Mouse (Mus musculus) forebrain, embryonic 12.5 days (tissue): ENCODE measurements at regions not wholly inside any gene's neighbourhood (a gene's known extent, or its start where the extent isn't known, plus 50 kb on each side); places are given as distances from the start of the nearest gene placed in this dataset.
"Not testable (repeated sequence)": the region's sequence is repeated elsewhere in the genome, so short reads cannot be mapped to it uniquely, and the experiment has no call there.

Experiments
- ATAC-seq: fragments of 200-750 bp; cut with Nextera tagmentation; 2 replicates; pipeline ENCODE4 v1.8.0; 2017; ENCODE audit warnings: moderate TSS enrichment; ENCODE audit not compliant: low FRiP score
- H3K27ac ChIP-seq: fragments of 300-500 bp; sonication (generic); 2 replicates; pipeline ENCODE4 v1.5.1; 2016; ENCODE audit warnings: mild to moderate bottlenecking
- H3K27me3 ChIP-seq: fragments of 300-500 bp; sonication (generic); 2 replicates; pipeline ENCODE4 v1.6.1; 2016; ENCODE audit warnings: mild to moderate bottlenecking
- H3K36me3 ChIP-seq: fragments of 300-500 bp; sonication (generic); replicated peaks from 2 replicates; pipeline ENCODE4 v1.6.1; 2016; ENCODE audit warnings: mild to moderate bottlenecking
- H3K4me1 ChIP-seq: fragments of 300-500 bp; sonication (generic); 2 replicates; pipeline ENCODE4 v1.6.1; 2016
- H3K4me2 ChIP-seq: fragments of 300-500 bp; sonication (generic); 2 replicates; pipeline ENCODE4 v1.6.1; 2016; ENCODE audit warnings: mild to moderate bottlenecking, moderate library complexity
- H3K4me3 ChIP-seq: fragments of 300-500 bp; sonication (generic); replicated peaks from 2 replicates; pipeline ENCODE4 v1.5.1; 2016; ENCODE audit warnings: mild to moderate bottlenecking
- H3K9ac ChIP-seq: fragments of 300-500 bp; sonication (generic); 2 replicates; pipeline ENCODE4 v1.6.1; 2016; ENCODE audit warnings: mild to moderate bottlenecking
- H3K9me3 ChIP-seq: fragments of 300-500 bp; sonication (generic); 2 replicates; pipeline ENCODE4 v1.6.1; 2016
- WGBS: fragments of 180-500 bp; shearing (Covaris S2); methylation state at CpG from one replicate; pipeline ENCODE4 v1.1.7; 2016; 5-methylcytosine and 5-hydroxymethylcytosine counted together

DNA sequence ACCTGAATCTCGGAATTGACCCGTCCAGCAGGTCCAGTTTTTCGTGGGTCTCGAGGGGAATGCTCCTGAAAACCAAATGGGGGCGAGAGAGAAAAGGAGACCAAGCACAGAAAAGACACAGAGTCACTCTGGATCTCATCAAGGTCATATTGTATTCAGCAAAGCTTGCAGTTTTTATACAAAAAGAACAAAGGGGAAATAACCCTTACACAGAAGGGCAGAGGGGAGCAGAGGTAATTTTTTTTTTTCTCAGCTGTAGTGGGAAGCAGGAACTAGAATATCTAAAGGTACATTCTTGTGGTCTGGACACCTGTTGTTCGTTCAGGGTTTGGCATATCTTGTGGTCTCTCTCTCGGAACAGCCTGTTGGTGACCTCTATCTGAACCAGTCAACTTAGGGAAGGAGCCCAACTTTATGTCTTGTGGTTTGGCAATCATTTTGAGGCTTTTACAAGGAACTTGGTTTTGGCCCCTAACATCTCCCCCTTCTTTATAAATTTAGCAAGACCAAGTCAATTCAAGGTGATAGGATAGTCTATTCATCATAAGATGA is 1645.9 kb upstream of the Cdh9 start:
- ATAC-seq, result no peak
- WGBS, result 91% methylated on average over 7 of the region's 7 CpGs
- no peak overlapping the region for H3K9ac ChIP-seq

DNA sequence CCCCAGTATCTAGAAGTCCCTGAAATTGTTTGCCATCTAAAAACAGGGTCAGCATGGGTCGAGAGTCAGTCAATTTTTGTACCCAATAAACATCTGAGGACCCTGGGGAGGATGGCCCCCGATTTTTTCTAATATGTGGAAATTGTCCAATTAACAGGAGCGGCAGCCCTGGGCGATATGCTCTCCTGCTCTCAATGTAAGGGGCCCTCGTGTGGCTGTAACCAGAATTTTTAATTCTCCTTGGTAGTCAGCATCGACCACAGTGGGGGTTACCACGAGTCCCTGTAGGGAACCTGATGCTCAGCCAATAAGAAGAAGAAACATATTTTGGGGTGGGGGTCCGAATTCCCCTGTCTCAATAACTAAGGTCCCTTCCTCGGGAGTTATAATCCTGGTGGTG is 1639.9 kb upstream of the Cdh9 start:
- not testable (repeated sequence) for ATAC-seq, H3K27me3 ChIP-seq, H3K27ac ChIP-seq, H3K36me3 ChIP-seq, H3K9ac ChIP-seq, H3K9me3 ChIP-seq, H3K4me2 ChIP-seq, H3K4me3 ChIP-seq, H3K4me1 ChIP-seq
- 86% methylated on average over 9 of the region's 9 CpGs for WGBS

More for the DNA sequence above, 1645.9 kb upstream of the Cdh9 start:
- no peaks in the 10 kb centered on the region for H3K4me1 ChIP-seq
- H3K27me3 ChIP-seq, result no peaks in the 10 kb centered on the region
- no peak overlapping the region for H3K27ac ChIP-seq
- no peaks in the 10 kb centered on the region for H3K9me3 ChIP-seq
- no peak overlapping the region for H3K4me2 ChIP-seq
- H3K4me3 ChIP-seq, result no peak overlapping the region
- H3K36me3 ChIP-seq, result no peaks in the 10 kb centered on the region

GRCm38 (mm10) chr15:15089783-15090182 is 1638.8 kb upstream of the Cdh9 start:
- H3K36me3 ChIP-seq, H3K4me2 ChIP-seq, H3K27ac ChIP-seq, ATAC-seq, H3K4me3 ChIP-seq, H3K4me1 ChIP-seq, H3K9ac ChIP-seq, H3K9me3 ChIP-seq, H3K27me3 ChIP-seq: not testable (repeated sequence)
- 81% methylated on average over 3 of the region's 3 CpGs for WGBS

- no peak for ATAC-seq
- Histone ChIP-seq H3K4me3 (no peak overlapping the region), H3K27me3 (no peaks in the 10 kb centered on the region), H3K9me3 (no peaks in the 10 kb centered on the region), H3K4me2 (no peak overlapping the region), H3K36me3 (no peaks in the 10 kb centered on the region), H3K4me1 (no peaks in the 10 kb centered on the region), H3K27ac (no peak overlapping the region), H3K9ac (no peak overlapping the region)
- 58% methylated on average over 2 of the region's 2 CpGs for WGBS
Observed at GRCm38 (mm10) chr15:15091531-15092290, 1636.8 kb upstream of the Cdh9 start.

DNA sequence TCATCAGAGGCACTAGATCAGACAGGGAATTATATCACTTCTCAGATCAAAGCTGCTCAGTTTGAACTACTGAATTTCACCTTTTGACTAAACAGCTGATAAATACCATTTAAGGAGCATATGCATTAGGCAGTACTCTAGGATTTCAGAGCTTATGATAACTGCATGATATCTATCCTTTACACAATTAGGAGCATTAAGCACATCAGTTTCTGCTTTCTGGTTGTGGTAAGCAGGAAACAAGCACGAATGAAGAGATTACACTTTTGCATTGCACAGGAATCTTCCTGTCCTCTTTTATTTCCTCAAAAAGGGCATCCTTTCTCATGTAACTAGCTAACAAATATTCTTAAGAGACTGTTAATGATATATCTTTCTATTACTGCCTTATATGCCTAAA is 1631.2 kb upstream of the Cdh9 start:
- no peaks in the 10 kb centered on the region for H3K4me1 ChIP-seq
- 78% methylated on average over 1 of the region's 1 CpGs for WGBS
- H3K27me3 ChIP-seq, result no peaks in the 10 kb centered on the region
- H3K27ac ChIP-seq, result no peak overlapping the region
- H3K4me3 ChIP-seq, result no peak overlapping the region
- H3K9me3 ChIP-seq, result no peaks in the 10 kb centered on the region
- ATAC-seq, result no peak
- H3K9ac ChIP-seq, result no peak overlapping the region
- H3K36me3 ChIP-seq, result no peaks in the 10 kb centered on the region
- H3K4me2 ChIP-seq, result no peak overlapping the region

DNA sequence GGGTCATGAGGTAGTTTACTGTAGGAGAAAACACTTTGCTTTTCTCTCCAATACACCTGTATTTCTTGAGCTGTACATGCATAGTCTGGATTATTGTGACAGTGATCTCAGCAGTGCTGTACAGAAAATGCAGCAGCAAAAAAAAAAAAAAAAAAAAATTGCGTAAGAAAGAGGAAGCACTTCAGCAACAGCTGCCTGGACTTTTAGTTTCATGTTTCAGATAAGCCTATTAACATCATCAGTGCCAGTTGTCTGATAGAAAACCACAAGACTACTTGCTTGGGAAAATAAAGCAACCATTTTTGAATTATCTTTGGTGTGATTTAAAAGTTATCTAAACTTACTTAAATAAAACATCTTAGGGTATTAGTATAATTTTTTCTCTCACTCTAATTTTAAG is 1626.4 kb upstream of the Cdh9 start:
- no peak for ATAC-seq
- Histone ChIP-seq H3K9ac (no peak overlapping the region), H3K4me2 (no peak overlapping the region), H3K27ac (no peak overlapping the region), H3K27me3 (no peaks in the 10 kb centered on the region), H3K9me3 (no peaks in the 10 kb centered on the region), H3K4me1 (no peaks in the 10 kb centered on the region), H3K36me3 (no peaks in the 10 kb centered on the region), H3K4me3 (no peak overlapping the region)
- 75% methylated on average over 1 of the region's 1 CpGs for whole genome bisulfite sequencing

DNA sequence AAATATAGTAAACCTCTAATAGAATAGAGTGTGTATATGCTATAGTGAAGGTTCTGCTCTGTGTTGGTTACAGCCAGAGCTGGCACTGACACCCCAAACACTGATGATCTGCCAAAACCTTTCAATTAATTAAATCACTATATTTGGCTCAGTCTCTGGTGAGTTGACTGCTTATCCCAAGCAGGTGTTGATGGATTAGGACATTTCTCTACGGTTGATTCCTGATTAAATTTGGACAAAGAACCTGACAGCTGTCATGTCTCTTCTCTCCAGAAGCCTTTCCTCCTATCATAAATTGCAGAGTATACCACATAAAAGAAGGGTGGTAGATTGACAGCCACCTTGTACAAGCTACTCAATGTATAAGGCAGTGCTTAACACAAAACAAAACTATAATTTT is 1608.4 kb upstream of the Cdh9 start:
- Histone ChIP-seq H3K36me3 (no peaks in the 10 kb centered on the region), H3K9me3 (no peaks in the 10 kb centered on the region), H3K4me3 (no peak overlapping the region), H3K27ac (no peak overlapping the region), H3K4me2 (no peak overlapping the region), H3K9ac (no peak overlapping the region), H3K4me1 (no peaks in the 10 kb centered on the region), H3K27me3 (no peaks in the 10 kb centered on the region)
- 0 out of 2 replicates have a peak, but pooled peaks have one; percentile 23 for ATAC-seq
- WGBS, result 71% methylated on average over 1 of the region's 1 CpGs

DNA sequence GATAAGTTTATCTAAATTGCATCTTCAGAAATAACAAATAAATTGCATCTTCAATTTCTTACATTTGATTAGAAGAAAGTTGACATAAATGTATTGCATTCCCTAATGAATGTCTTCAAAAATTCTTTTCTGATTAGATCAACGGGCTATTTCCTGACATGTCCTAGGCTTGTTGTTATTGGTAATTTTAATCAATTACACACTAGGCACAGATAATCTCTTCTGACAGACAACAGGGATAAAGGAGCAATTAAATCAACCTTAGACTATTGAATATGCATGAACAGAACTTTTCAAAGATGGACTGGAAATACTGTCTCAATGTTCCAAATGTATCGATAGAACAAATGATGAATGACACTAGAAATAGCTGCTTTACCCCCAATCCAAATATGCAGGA is 1579.8 kb upstream of the Cdh9 start:
- Histone ChIP-seq H3K4me1 (no peaks in the 10 kb centered on the region), H3K27ac (no peak overlapping the region), H3K9ac (no peak overlapping the region), H3K9me3 (no peaks in the 10 kb centered on the region), H3K27me3 (no peaks in the 10 kb centered on the region), H3K36me3 (no peaks in the 10 kb centered on the region), H3K4me2 (no peak overlapping the region), H3K4me3 (no peak overlapping the region)
- WGBS, result 74% methylated on average over 2 of the region's 2 CpGs
- ATAC-seq, result no peak

DNA sequence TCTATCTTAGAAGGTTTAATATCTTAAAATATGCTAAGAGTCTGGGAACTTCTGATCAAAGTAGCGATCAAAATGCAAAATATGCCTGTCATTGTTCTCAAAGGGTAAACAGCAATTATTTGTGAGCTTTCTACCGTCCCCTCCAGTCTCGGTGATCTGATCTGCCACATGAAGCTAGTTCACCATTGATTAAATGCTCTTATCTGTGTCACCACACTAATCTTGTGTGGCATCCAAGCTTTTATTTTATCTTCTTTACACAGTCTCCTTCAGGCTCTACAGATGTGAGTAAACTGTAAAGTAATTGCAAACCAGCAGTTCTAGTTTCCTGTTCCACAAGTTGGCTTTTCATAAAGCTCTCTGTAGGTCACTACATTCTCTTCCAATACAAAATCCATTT is 1573.1 kb upstream of the Cdh9 start:
- no peaks in the 10 kb centered on the region for H3K36me3 ChIP-seq
- 76% methylated on average over 3 of the region's 3 CpGs for WGBS
- no peaks in the 10 kb centered on the region for H3K27me3 ChIP-seq
- H3K9me3 ChIP-seq, result no peaks in the 10 kb centered on the region
- no peak overlapping the region for H3K4me3 ChIP-seq
- H3K4me2 ChIP-seq, result no peak overlapping the region
- H3K4me1 ChIP-seq, result no peaks in the 10 kb centered on the region
- no peak overlapping the region for H3K27ac ChIP-seq
- no peak overlapping the region for H3K9ac ChIP-seq
- no peak for ATAC-seq

DNA sequence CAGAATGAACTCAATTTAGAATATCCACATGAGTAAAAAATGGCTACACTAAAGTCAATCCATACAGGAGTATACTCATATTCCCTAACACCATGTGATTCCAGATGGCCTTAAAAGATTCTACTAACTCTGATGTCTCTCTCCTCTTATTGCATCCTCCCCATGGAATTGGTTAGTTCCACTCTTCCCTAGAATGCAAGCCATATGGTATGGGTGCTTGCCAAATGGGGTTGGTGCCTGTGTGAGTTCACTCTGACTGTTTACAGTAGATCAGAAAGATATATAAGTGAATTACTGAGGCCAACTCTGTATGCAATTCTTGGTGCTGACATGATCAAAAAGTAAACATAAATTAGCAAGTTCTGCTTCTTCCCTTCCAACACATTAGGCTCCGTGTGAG is 1558.2 kb upstream of the Cdh9 start:
- Histone ChIP-seq H3K4me3 (no peak overlapping the region), H3K36me3 (no peaks in the 10 kb centered on the region), H3K27me3 (no peaks in the 10 kb centered on the region), H3K9me3 (no peaks in the 10 kb centered on the region), H3K4me1 (no peaks in the 10 kb centered on the region), H3K4me2 (no peak overlapping the region), H3K27ac (no peak overlapping the region), H3K9ac (no peak overlapping the region)
- no peak for ATAC-seq
- 92% methylated on average over 1 of the region's 1 CpGs for WGBS

DNA sequence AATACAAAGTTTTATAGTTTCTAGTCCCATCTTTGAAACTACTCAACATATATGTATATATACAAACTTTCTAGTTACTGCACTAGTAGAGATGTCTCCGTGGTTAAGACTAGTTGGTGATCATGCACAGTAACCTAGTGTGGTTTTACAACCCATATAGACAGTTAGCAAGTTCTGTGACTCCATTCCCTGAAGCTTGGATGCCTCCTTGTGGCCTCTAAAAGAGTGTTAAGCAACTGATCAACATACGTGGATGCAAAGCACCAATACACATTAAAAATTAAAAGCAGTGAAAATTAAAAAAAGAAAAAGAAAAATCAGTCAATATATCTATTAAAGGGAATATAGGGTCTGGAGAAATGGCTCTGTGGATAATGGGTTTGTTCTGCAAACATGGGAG is 1508.3 kb upstream of the Cdh9 start:
- no peak overlapping the region for H3K27ac ChIP-seq
- no peak overlapping the region for H3K9ac ChIP-seq
- 57% methylated on average over 2 of the region's 2 CpGs for WGBS
- no peaks in the 10 kb centered on the region for H3K27me3 ChIP-seq
- no peak overlapping the region for H3K4me3 ChIP-seq
- no peak for ATAC-seq
- H3K36me3 ChIP-seq, result no peaks in the 10 kb centered on the region
- H3K9me3 ChIP-seq, result no peaks in the 10 kb centered on the region
- H3K4me2 ChIP-seq, result no peak overlapping the region
- no peaks in the 10 kb centered on the region for H3K4me1 ChIP-seq

- no peaks in the 10 kb centered on the region for H3K27me3 ChIP-seq
- no peak overlapping the region for H3K27ac ChIP-seq
- H3K4me1 ChIP-seq, result no peaks in the 10 kb centered on the region
- H3K4me3 ChIP-seq, result no peak overlapping the region
- ATAC-seq, result no peak
- H3K4me2 ChIP-seq, result no peak overlapping the region
- no peaks in the 10 kb centered on the region for H3K36me3 ChIP-seq
- WGBS, result 76% methylated on average over 3 of the region's 3 CpGs
- H3K9ac ChIP-seq, result no peak overlapping the region
- no peaks in the 10 kb centered on the region for H3K9me3 ChIP-seq
Observed at GRCm38 (mm10) chr15:15229926-15230325, 1498.6 kb upstream of the Cdh9 start.

DNA sequence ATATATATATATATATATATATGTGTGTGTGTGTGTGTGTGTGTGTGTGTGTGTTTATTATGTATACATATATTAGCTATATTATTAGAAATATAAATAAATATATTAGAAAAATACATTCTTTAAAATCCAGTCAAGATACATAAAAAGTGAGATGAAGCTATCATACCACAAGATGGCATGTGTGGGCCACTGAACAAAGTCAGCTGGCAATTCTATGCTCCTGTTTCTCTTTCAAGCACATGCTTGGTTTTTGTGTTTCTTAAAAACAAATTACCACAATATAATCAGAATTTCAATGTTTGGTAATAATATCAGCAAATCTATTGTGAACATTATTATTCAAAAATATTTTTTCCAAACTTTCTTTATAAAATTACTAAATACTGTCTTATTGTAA is 1490.2 kb upstream of the Cdh9 start:
- Histone ChIP-seq H3K9me3 (no peaks in the 10 kb centered on the region), H3K36me3 (no peaks in the 10 kb centered on the region), H3K4me3 (no peak overlapping the region), H3K27ac (no peak overlapping the region), H3K9ac (no peak overlapping the region), H3K27me3 (no peaks in the 10 kb centered on the region), H3K4me2 (no peak overlapping the region), H3K4me1 (no peaks in the 10 kb centered on the region)
- ATAC-seq, result no peak
